Mouse (Mus musculus) liver, embryonic 11.5 days (tissue): ENCODE data around the gene Mgat1. TPM values are rescaled to one million over a fixed set of nuclear protein-coding genes. Genes with fewer than 3 reads are reported as not detected.

Experiments used
- ATAC-seq: fragments of 200-750 bp; cut with Nextera tagmentation; replicated peaks from 2 replicates; pipeline ENCODE4 v1.8.0; 2017; ENCODE audit warnings: moderate number of reproducible peaks, mild to moderate bottlenecking, moderate TSS enrichment, moderate library complexity; ENCODE audit not compliant: low FRiP score
- DNase-seq: peaks from one replicate; pipeline ENCODE4 v3.0.0-alpha.2; 2017; ENCODE audit warnings: low spot score
- H3K27ac ChIP-seq: fragments of 300-500 bp; sonication (generic); 2 replicates; pipeline ENCODE4 v1.5.1; 2014; ENCODE audit warnings: mild to moderate bottlenecking, low read depth, low read length, control low read depth
- H3K27me3 ChIP-seq: fragments of 300-500 bp; sonication (generic); replicated peaks from 2 replicates; pipeline ENCODE4 v1.6.1; 2014; ENCODE audit warnings: low read length, mixed read lengths; ENCODE audit not compliant: control insufficient read depth, insufficient read depth
- H3K36me3 ChIP-seq: fragments of 300-500 bp; sonication (generic); 2 replicates; pipeline ENCODE4 v1.6.1; 2014; ENCODE audit warnings: mild to moderate bottlenecking, low read length, moderate library complexity, mixed read lengths; ENCODE audit not compliant: control insufficient read depth, insufficient read depth
- H3K4me1 ChIP-seq: fragments of 300-500 bp; sonication (generic); replicated peaks from 2 replicates; pipeline ENCODE4 v1.6.1; 2014; ENCODE audit warnings: low read length, mixed read lengths; ENCODE audit not compliant: control insufficient read depth, insufficient read depth
- H3K4me2 ChIP-seq: fragments of 300-500 bp; sonication (generic); 2 replicates; pipeline ENCODE4 v1.6.1; 2014; ENCODE audit warnings: mild to moderate bottlenecking, control low read depth, moderate library complexity
- H3K4me3 ChIP-seq: fragments of 300-500 bp; sonication (generic); 2 replicates; pipeline ENCODE4 v1.5.1; 2014; ENCODE audit warnings: low read depth, low read length, control low read depth
- H3K9ac ChIP-seq: fragments of 300-500 bp; sonication (generic); 2 replicates; pipeline ENCODE4 v1.6.1; 2014; ENCODE audit warnings: low read depth, low read length, control low read depth
- H3K9me3 ChIP-seq: fragments of 300-500 bp; sonication (generic); 2 replicates; pipeline ENCODE4 v1.6.1; 2016; ENCODE audit warnings: low read length, inconsistent platforms, mixed read lengths; ENCODE audit not compliant: control insufficient read depth
- WGBS: fragments of 180-500 bp; shearing (Covaris S2); extraction: QIAGEN DNeasy Blood & Tissue Kit; methylation state at CpG from one replicate; pipeline ENCODE4 v1.1.7; 2014; 5-methylcytosine and 5-hydroxymethylcytosine counted together
- polyA plus RNA-seq: library from polyadenylated mRNA; unstranded; fragments of >200 nt; fragmentation: Nextera tagmentation; extraction: Ambion mirVana; gene quantifications from 2 replicates; pipeline ENCODE4 v1.2.1, GENCODE M21; 2014

Mgat1 gene
- polyA plus RNA-seq, 1 experiment from 2014 or later, result 41.7 TPM

- ATAC-seq (no peak), DNase-seq (no peak)
- Histone ChIP-seq H3K4me3 (no peak overlapping the region), H3K9me3 (no peaks in the 10 kb centered on the region), H3K4me1 (no peaks in the 10 kb centered on the region), H3K27me3 (no peaks in the 10 kb centered on the region), H3K36me3 (peaks cover 19% of the 10 kb centered on the region), H3K9ac (no peak overlapping the region), H3K4me2 (no peak overlapping the region), H3K27ac (no peak overlapping the region)
- WGBS, result 88% methylated on average over 7 of the region's 7 CpGs
These were observed 20.1 kb downstream of the Mgat1 start for GRCm38 (mm10) chr11:49264081-49264480.

- DNase-seq, result no peak
- WGBS, result 76% methylated on average over 11 of the region's 11 CpGs
These were observed 20.6 kb downstream of the Mgat1 start for GRCm38 (mm10) chr11:49264622-49265021.

GRCm38 (mm10) chr11:49265101-49265500 is 21.1 kb downstream of the Mgat1 start:
- Histone ChIP-seq H3K4me3 (no peak overlapping the region), H3K4me1 (no peaks in the 10 kb centered on the region), H3K27ac (no peak overlapping the region), H3K9ac (no peak overlapping the region), H3K4me2 (no peak overlapping the region), H3K27me3 (no peaks in the 10 kb centered on the region), H3K36me3 (peaks cover 19% of the 10 kb centered on the region), H3K9me3 (no peaks in the 10 kb centered on the region)
- ATAC-seq (no peak), DNase-seq (no peak)
- 88% methylated on average over 8 of the region's 8 CpGs for WGBS

More at GRCm38 (mm10) chr11:49264622-49265021, 20.6 kb downstream of the Mgat1 start:
- no peaks in the 10 kb centered on the region for H3K27me3 ChIP-seq
- no peaks in the 10 kb centered on the region for H3K4me1 ChIP-seq
- peaks cover 19% of the 10 kb centered on the region for H3K36me3 ChIP-seq
- H3K4me2 ChIP-seq, result no peak overlapping the region
- no peak overlapping the region for H3K4me3 ChIP-seq
- ATAC-seq, result no peak
- no peaks in the 10 kb centered on the region for H3K9me3 ChIP-seq
- no peak overlapping the region for H3K27ac ChIP-seq
- no peak overlapping the region for H3K9ac ChIP-seq

GRCm38 (mm10) chr11:49266671-49267070 is 22.7 kb downstream of the Mgat1 start:
- ATAC-seq (no peak), DNase-seq (no peak)
- H3K9ac ChIP-seq, result no peak overlapping the region
- H3K36me3 ChIP-seq, result peaks cover 4% of the 10 kb centered on the region
- no peak overlapping the region for H3K27ac ChIP-seq
- WGBS, result 70% methylated on average over 6 of the region's 6 CpGs
- no peaks in the 10 kb centered on the region for H3K27me3 ChIP-seq
- no peaks in the 10 kb centered on the region for H3K4me1 ChIP-seq
- H3K4me2 ChIP-seq, result no peak overlapping the region
- H3K4me3 ChIP-seq, result no peak overlapping the region
- H3K9me3 ChIP-seq, result no peaks in the 10 kb centered on the region

DNA sequence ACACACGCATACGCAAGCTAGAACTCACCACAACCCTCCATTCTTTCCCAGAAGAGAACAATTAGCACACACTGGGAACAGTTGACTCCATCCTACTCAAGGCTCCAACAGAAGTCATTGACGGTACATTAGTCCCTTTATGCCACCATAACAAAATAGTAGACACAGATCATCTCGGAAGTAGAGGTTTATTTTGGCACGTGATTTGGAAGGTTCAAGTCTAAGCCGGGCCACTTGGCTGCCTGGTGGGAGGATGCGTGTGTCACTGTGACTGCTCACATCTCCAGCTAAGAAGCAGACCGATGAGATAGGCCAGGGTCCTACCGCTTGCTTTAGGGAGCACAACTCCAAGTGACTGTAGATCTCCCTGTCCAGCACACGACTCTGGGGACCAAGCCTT is 23.3 kb downstream of the Mgat1 start:
- Histone ChIP-seq H3K27ac (no peak overlapping the region), H3K36me3 (no peaks in the 10 kb centered on the region), H3K4me1 (no peaks in the 10 kb centered on the region), H3K9ac (no peak overlapping the region), H3K27me3 (no peaks in the 10 kb centered on the region), H3K4me3 (no peak overlapping the region), H3K4me2 (no peak overlapping the region), H3K9me3 (no peaks in the 10 kb centered on the region)
- ATAC-seq, result no peak
- 93% methylated on average over 10 of the region's 10 CpGs for WGBS
- DNase-seq, result no peak

DNA sequence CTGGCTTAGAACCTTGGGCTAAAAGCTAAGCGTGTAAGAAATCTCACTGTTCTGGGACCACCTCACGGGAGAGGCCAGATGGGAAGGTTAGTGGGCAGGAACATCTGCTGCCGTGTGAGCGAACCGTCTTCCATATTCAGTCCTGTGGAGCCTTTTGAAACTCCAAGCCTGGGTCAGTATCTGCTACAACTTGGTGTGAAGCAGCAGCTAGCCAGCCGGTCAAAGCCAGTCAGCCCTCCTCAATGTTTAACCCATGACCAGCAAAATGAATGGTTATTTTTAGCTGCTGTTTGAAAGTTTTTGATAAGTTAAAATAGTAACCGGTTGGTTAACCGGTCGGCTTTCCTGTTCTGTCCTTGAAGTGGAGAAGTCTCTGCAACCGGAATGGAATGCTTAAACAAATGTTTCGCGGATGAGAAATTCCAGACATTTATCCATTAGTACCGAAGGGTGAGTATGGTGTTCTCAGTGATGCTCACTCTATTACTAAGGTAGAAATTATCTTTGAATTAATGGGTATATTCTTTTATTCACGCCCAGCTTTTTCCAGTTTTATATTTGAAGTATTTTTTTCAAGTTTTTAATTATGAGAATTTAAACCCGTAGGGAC is 24.1 kb downstream of the Mgat1 start:
- Histone ChIP-seq H3K27me3 (no peaks in the 10 kb centered on the region), H3K4me3 (no peak overlapping the region), H3K36me3 (no peaks in the 10 kb centered on the region), H3K9me3 (no peaks in the 10 kb centered on the region), H3K9ac (no peak overlapping the region), H3K4me1 (no peaks in the 10 kb centered on the region), H3K4me2 (no peak overlapping the region), H3K27ac (no peak overlapping the region)
- no peak for DNase-seq
- 85% methylated on average over 15 of the region's 15 CpGs for WGBS
- no peak for ATAC-seq

DNA sequence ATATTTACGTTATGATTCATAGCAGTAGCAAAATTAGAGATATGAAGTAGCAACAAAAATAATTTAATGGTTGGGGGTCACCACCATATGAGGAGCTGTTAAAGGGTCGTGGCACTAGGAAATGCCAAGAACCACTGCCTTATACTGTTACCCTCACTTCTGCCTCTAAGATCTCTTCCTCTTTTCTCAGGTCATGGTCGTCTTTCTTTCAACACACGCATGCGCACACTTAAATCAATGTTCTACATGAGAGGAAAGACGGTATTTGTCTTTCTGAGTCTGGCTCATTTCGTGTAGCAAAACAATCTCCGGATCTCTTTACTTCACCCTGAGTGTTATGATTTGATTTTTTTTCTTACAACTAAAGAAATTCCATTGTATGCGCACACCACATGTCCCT is 25.8 kb downstream of the Mgat1 start:
- Histone ChIP-seq H3K4me1 (no peaks in the 10 kb centered on the region), H3K4me3 (no peak overlapping the region), H3K4me2 (no peak overlapping the region), H3K27ac (no peak overlapping the region), H3K36me3 (no peaks in the 10 kb centered on the region), H3K27me3 (no peaks in the 10 kb centered on the region), H3K9ac (no peak overlapping the region), H3K9me3 (no peaks in the 10 kb centered on the region)
- WGBS, result 86% methylated on average over 9 of the region's 9 CpGs
- ATAC-seq (no peak), DNase-seq (no peak)

GRCm38 (mm10) chr11:49270368-49270767 is 26.4 kb downstream of the Mgat1 start:
- no peak overlapping the region for H3K9ac ChIP-seq
- H3K4me3 ChIP-seq, result no peak overlapping the region
- H3K9me3 ChIP-seq, result no peaks in the 10 kb centered on the region
- H3K27me3 ChIP-seq, result no peaks in the 10 kb centered on the region
- no peaks in the 10 kb centered on the region for H3K4me1 ChIP-seq
- H3K36me3 ChIP-seq, result no peaks in the 10 kb centered on the region
- H3K27ac ChIP-seq, result no peak overlapping the region
- WGBS, result 77% methylated on average over 4 of the region's 4 CpGs
- ATAC-seq, result no peak
- no peak for DNase-seq
- H3K4me2 ChIP-seq, result no peak overlapping the region

DNA sequence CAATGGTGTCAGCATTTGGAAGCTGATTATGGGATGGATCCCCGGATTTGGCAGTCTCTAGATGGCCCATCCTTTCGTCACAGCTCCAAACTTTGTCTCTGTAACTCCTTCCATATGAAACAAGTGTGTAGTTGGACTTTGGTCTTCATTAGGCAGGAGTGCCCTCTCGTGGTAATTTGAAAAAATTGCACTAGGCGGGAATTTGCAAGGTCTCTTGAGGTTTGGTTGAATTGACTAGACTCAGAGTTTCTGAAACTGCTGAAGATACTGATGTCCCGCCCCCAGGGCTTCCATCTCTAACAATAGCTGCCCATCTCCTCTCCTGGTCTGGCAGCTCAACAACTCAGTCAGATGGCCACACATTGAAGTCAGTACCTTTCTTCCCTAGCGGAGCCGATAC is 27.3 kb downstream of the Mgat1 start:
- Histone ChIP-seq H3K36me3 (no peaks in the 10 kb centered on the region), H3K4me3 (no peak overlapping the region), H3K9me3 (no peaks in the 10 kb centered on the region), H3K27ac (no peak overlapping the region), H3K9ac (no peak overlapping the region), H3K27me3 (no peaks in the 10 kb centered on the region), H3K4me1 (no peaks in the 10 kb centered on the region), H3K4me2 (no peak overlapping the region)
- 29% methylated on average over 7 of the region's 7 CpGs for WGBS
- ATAC-seq (no peak), DNase-seq (no peak)
